Mouse (Mus musculus): ENCODE measurements around the gene Selenok.

- TF ChIP-seq CTCF (IDR thresholded peaks at IDR 0.05; ENCODE audit: low read depth) (no peak), EP300 (IDR thresholded peaks at IDR 0.05; ENCODE audit: low read depth) (no peak)
Measured at GRCm38 (mm10) chr14:30014487-30014886, 46.4 kb downstream of the Selenok start.
